Mouse (Mus musculus) kidney, adult 2 months (tissue): ENCODE measurements around the gene Prkce.

Source experiments
- CTCF ChIP-seq: fragments of 200-500 bp; conservative IDR thresholded peaks from 2 replicates; pipeline ENCODE4 v1.5.1; 2011; ENCODE audit warnings: low read depth, mild to moderate bottlenecking, control low read depth, low read length, moderate library complexity, mixed read lengths; ENCODE audit not compliant: insufficient read depth, insufficient read length
- POLR2A ChIP-seq: fragments of 200-500 bp; IDR thresholded peaks from one replicate; pipeline ENCODE4 v1.6.1; 2011; ENCODE audit warnings: low read depth, low read length, control low read depth

GRCm38 (mm10) chr17:86676336-86676735 is 508.8 kb downstream of the Prkce start:
- no peak for TF ChIP-seq POLR2A
- no peak for TF ChIP-seq CTCF
